Mouse (Mus musculus) Muller cell, postnatal 12 days (primary cell): ENCODE measurements around the gene Slc6a5.

Source experiments
- DNase-seq: peaks from one replicate; pipeline ENCODE4 v3.0.0-alpha.2; 2015; ENCODE audit errors: inconsistent ontology term

The Slc6a5 gene

GRCm38 (mm10) chr7:49981511-49982227, 71.7 kb downstream of the Slc6a5 start:
- DNase-seq, result no peak

GRCm38 (mm10) chr7:49984698-49985097, 74.8 kb downstream of the Slc6a5 start:
- no peak for DNase-seq

GRCm38 (mm10) chr7:49985947-49986346, 76.0 kb downstream of the Slc6a5 start:
- DNase-seq, result no peak

GRCm38 (mm10) chr7:49999321-49999720, 89.4 kb downstream of the Slc6a5 start:
- DNase-seq, result no peak

- no peak for DNase-seq
These were observed 95.3 kb downstream of the Slc6a5 start for GRCm38 (mm10) chr7:50005268-50005667.
